Mouse (Mus musculus): ENCODE measurements at regions not wholly inside any gene's neighbourhood (a gene's known extent, or its start where the extent isn't known, plus 50 kb on each side); places are given as distances from the start of the nearest gene placed in this dataset.
"Not testable (repeated sequence)": the region's sequence is repeated elsewhere in the genome, so short reads cannot be mapped to it uniquely, and the experiment has no call there.

GRCm38 (mm10) chr17:83064376-83064775 lies 150.7 kb upstream of the Pkdcc start:
- not testable (repeated sequence) for TF ChIP-seq CTCF, POLR2A (IDR thresholded peaks at IDR 0.05; ENCODE audit: insufficient read depth, low read depth, low read length)

Measured in olfactory bulb, adult 2 months (tissue).